Mouse (Mus musculus) G1E (cell line): ENCODE data around the gene Eva1b. TPM values are rescaled to one million over a fixed set of nuclear protein-coding genes. Genes with fewer than 3 reads are reported as not detected.
"Not testable (repeated sequence)": the region's sequence is repeated elsewhere in the genome, so short reads cannot be mapped to it uniquely, and the experiment has no call there.

Experiments
- ATAC-seq: 2 replicates; pipeline ENCODE4 v1.8.0; 2016; ENCODE audit warnings: mild to moderate bottlenecking; ENCODE audit not compliant: insufficient number of reproducible peaks, poor library complexity, low FRiP score, severe bottlenecking; ENCODE audit errors: extremely low read depth
- DNase-seq: peaks from one replicate; pipeline ENCODE4 v3.0.0; 2012; ENCODE audit warnings: low spot score
- H3K27me3 ChIP-seq: 2 replicates; pipeline ENCODE4 v1.6.1; 2012; ENCODE audit warnings: mild to moderate bottlenecking, low read length, inconsistent platforms; ENCODE audit not compliant: insufficient read depth
- H3K36me3 ChIP-seq: replicated peaks from 2 replicates; pipeline ENCODE3; 2012; ENCODE audit warnings: mild to moderate bottlenecking, inconsistent platforms
- H3K4me1 ChIP-seq: 2 replicates; pipeline ENCODE4 v1.6.1; 2012; ENCODE audit warnings: low read depth, low read length, inconsistent platforms, mixed read lengths; ENCODE audit not compliant: insufficient read depth
- H3K4me3 ChIP-seq: 2 replicates; pipeline ENCODE4 v1.5.1; 2012; ENCODE audit warnings: low read depth, mild to moderate bottlenecking, inconsistent platforms, low read length, moderate library complexity, mixed read lengths
- H3K9me3 ChIP-seq: replicated peaks from 2 replicates; pipeline ENCODE4 v1.6.1; 2012; ENCODE audit warnings: inconsistent platforms
- CTCF ChIP-seq: IDR thresholded peaks from 2 replicates; pipeline ENCODE4 v1.5.1; 2012; ENCODE audit warnings: low read depth, low read length, inconsistent platforms, mixed read lengths
- GATA1 ChIP-seq: IDR thresholded peaks from 2 replicates; pipeline ENCODE4 v1.6.1; 2012; ENCODE audit warnings: borderline replicate concordance, low read length, inconsistent platforms, mixed read lengths
- GATA2 ChIP-seq: IDR thresholded peaks from 2 replicates; pipeline ENCODE4 v1.6.1; 2012; ENCODE audit warnings: low read depth, low read length, inconsistent platforms, borderline replicate concordance
- POLR2AphosphoS5 ChIP-seq: IDR thresholded peaks from 2 replicates; pipeline ENCODE4 v1.6.1; 2012; ENCODE audit warnings: low read depth, low read length, inconsistent platforms; ENCODE audit not compliant: insufficient replicate concordance
- TAL1 ChIP-seq: conservative IDR thresholded peaks from 2 replicates; pipeline ENCODE4 v1.6.1; 2012; ENCODE audit warnings: low read depth, low read length, inconsistent platforms, mixed read lengths
- polyA plus RNA-seq: library from polyadenylated mRNA; stranded (reverse); fragments of >175 nt; gene quantifications from 2 replicates; pipeline ENCODE4 v1.2.3, GENCODE M21; 2012
- total RNA-seq, 2 experiments: library from RNA; stranded (forward) in 1 of 2; stranded (reverse) in 1 of 2; fragments of 200-1000 nt in 1 of 2; fragments of >200 nt in 1 of 2; fragmentation: Nextera tagmentation in 1 of 2; gene quantifications; 2 replicates each; pipeline ENCODE4 v1.2.3; 2014 to 2017

The Eva1b gene
- total and polyA plus RNA-seq, 3 experiments = 0.44 to 1.9 TPM; not detected in 1

DNA sequence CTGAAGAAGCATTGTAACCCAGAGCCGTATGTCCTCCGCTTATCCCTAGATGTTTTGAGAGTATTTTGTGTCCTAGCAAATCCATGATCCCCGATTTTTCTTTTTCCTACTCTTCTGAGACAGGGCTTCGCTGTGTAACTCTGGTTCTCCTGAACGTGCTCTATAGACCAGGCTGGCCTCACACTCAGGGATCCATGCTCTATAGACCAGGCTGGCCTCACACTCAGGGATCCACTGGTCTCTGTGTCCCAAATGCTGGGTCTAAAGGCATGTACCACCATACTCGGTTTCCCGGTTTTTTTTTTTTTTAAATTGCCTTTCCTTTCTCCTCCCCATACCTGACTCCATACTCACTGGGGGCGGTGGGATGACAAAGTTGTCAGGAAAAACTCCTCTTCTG is 13.4 kb downstream of the Eva1b start:
- no peaks in the 10 kb centered on the region; the same call in 1 of the 2 replicates for H3K27me3 ChIP-seq
- peaks cover 35% of the 10 kb centered on the region for H3K4me1 ChIP-seq
- H3K4me3 ChIP-seq = no peak overlapping the region
- peaks cover 19% of the 10 kb centered on the region for H3K36me3 ChIP-seq
- no peaks in the 10 kb centered on the region for H3K9me3 ChIP-seq
- no peak for DNase-seq
- no peak for ATAC-seq
- TF ChIP-seq CTCF = no peak
- TF ChIP-seq POLR2AphosphoS5 = no peak
- no peak for TF ChIP-seq GATA2
- no peak for TF ChIP-seq GATA1
- no peak for TF ChIP-seq TAL1

- no peak overlapping the region for H3K4me3 ChIP-seq
- H3K9me3 ChIP-seq = no peaks in the 10 kb centered on the region
- peaks cover 39% of the 10 kb centered on the region for H3K4me1 ChIP-seq
- TF ChIP-seq TAL1 (no peak), GATA2 (no peak), GATA1 (no peak), POLR2AphosphoS5 (no peak), CTCF (no peak)
- peaks cover 24% of the 10 kb centered on the region for H3K36me3 ChIP-seq
- DNase-seq = no peak
- ATAC-seq = no peak
- no peaks in the 10 kb centered on the region; the same call in 1 of the 2 replicates for H3K27me3 ChIP-seq
These were observed 13.9 kb downstream of the Eva1b start for GRCm38 (mm10) chr4:126161456-126161855.

DNA sequence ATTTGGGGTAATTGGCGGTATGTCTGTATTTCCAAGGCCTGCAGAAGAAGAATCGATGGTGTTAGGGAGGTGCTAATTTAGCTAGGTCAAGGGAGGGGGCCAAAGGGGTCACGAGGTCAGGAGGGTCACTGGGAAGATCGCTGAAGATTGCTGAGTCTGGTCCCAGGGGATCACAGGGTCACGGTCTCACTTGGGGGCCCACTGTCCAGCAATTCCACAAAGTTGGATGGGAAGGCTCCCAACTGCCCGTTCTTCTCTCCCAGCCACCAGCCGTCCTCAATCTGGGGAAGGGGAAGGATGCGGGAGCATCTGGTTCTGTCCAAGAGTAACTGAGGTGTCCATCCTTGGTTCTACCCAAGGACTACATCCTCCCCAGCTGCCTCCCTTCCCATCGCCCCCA is 14.4 kb downstream of the Eva1b start:
- peaks cover 29% of the 10 kb centered on the region for H3K36me3 ChIP-seq
- TF ChIP-seq GATA2 = no peak
- no peaks in the 10 kb centered on the region for H3K9me3 ChIP-seq
- H3K4me3 ChIP-seq = peak overlapping the region; percentile 75; the same call in 1 of the 2 replicates
- ATAC-seq (no peak), DNase-seq (no peak)
- H3K27me3 ChIP-seq = no peaks in the 10 kb centered on the region
- H3K4me1 ChIP-seq = peaks cover 44% of the 10 kb centered on the region

DNA sequence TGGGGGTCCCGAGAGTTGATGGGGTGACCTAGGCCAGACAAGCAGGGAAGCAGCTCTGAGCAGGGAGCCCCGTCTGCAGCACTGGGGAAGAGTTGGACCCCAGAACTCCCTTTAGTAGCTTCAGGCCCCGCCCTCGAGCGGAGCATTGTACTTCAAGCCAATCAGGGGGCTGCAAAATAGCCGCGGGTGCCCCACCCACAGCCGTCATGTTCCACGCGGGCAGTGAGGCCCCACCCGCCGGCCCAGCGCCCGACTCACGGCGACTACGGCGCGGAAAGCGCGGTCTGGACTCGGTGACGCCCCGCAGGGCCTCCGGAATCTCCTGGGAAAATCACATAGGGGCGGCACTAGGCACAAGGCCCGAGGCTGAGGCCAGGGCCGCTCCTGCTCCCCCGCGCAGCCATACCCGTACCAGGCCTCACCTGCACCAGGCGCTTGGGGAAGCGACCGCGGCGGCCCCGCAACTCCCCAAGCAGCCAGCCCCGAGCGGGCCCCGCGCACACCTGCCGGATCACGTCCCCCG is 15.1 kb downstream of the Eva1b start:
- peak; percentile 84 for ATAC-seq
- peaks cover 35% of the 10 kb centered on the region for H3K36me3 ChIP-seq
- no peak for TF ChIP-seq GATA1
- TF ChIP-seq GATA2 = no peak
- no peak for TF ChIP-seq TAL1
- no peak for TF ChIP-seq POLR2AphosphoS5
- TF ChIP-seq CTCF = no peak
- peak overlapping the region; percentile 75 for H3K4me3 ChIP-seq
- DNase-seq = peak; percentile 94
- H3K4me1 ChIP-seq = peaks cover 46% of the 10 kb centered on the region
- H3K9me3 ChIP-seq = no peaks in the 10 kb centered on the region
- H3K27me3 ChIP-seq = no peaks in the 10 kb centered on the region

GRCm38 (mm10) chr4:126163067-126163659 is 15.6 kb downstream of the Eva1b start, which contains the start of gene Sh3d21:
TSS of gene Sh3d21 (minus strand) at chr4:126163491.
- no peaks in the 10 kb centered on the region for H3K27me3 ChIP-seq
- H3K36me3 ChIP-seq = peaks cover 40% of the 10 kb centered on the region
- peak; percentile 68 for DNase-seq
- H3K4me3 ChIP-seq = peak within 1 kb of the TSS; percentile 75
- H3K9me3 ChIP-seq = no peaks in the 10 kb centered on the region
- ATAC-seq = peak; percentile 23; the same call in 1 of the 2 replicates
- TF ChIP-seq CTCF (no peak), TAL1 (no peak), GATA1 (no peak), GATA2 (no peak), POLR2AphosphoS5 (no peak)
- H3K4me1 ChIP-seq = peaks cover 48% of the 10 kb centered on the region

DNA sequence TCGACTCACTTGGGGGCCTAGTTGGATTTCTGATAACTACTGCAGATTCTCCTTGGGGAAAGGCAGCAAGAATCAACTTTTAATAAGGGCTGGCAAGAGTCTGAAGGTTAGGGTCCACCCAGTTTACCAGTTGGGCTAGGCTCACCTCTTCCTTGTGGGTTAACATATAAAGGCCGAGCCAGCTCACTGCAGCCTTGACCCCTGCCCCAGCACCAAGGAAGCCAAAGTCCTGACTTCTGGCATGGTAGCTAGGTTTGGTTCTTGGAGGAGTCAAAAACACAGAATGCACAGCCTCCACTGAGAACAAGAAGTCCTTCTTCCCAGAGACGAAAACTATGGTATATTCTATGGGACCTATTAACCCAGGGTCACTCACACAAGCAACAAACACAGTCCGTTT is 16.1 kb downstream of the Eva1b start:
- TF ChIP-seq TAL1 (no peak), POLR2AphosphoS5 (no peak), GATA2 (no peak), GATA1 (no peak), CTCF (no peak)
- DNase-seq (peak; percentile 47), ATAC-seq (no peak)
- H3K4me3 ChIP-seq = no peak overlapping the region; the same call in 1 of the 2 replicates
- peaks cover 46% of the 10 kb centered on the region for H3K36me3 ChIP-seq
- no peaks in the 10 kb centered on the region for H3K27me3 ChIP-seq
- H3K4me1 ChIP-seq = peaks cover 47% of the 10 kb centered on the region
- no peaks in the 10 kb centered on the region for H3K9me3 ChIP-seq

DNA sequence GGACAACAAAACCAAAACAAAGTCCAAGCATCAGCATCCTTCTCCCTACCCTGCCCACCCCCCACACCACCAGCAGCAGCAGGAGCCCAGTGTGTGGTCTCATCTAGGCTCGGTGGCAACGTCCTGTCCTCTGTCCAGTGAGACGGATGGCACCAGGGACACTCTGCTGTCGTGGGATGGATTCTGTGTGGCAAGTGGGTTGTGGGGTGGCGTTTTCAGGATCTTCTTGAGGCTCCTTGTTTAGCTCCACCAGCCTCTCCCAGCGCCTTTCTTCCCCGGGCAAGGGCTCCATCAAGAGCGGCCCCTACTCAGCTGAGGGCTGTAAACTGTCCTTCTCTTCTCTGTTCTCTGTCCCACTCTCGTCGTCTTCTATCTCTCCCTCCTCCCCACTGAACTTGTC is 17.5 kb downstream of the Eva1b start:
- H3K9me3 ChIP-seq, H3K4me3 ChIP-seq, DNase-seq, ATAC-seq, H3K27me3 ChIP-seq: not testable (repeated sequence)
- Histone ChIP-seq H3K4me1 (peaks cover 49% of the 10 kb centered on the region), H3K36me3 (peaks cover 60% of the 10 kb centered on the region)
